Mouse (Mus musculus): ENCODE data around the gene Emid1. TPM values are rescaled to one million over a fixed set of nuclear protein-coding genes. Genes with fewer than 3 reads are reported as not detected.

Gene Emid1
- polyA plus RNA-seq (2015; fragmentation: Nextera tagmentation; extraction: Ambion mirVana) = 28.9 and 29.1 TPM in 2 replicates

- peaks cover 25% of the 10 kb centered on the region for H3K27me3 ChIP-seq
- peak within 1 kb of the TSS; percentile 66 for H3K4me3 ChIP-seq
- peak within 1 kb of the TSS; percentile 80 for H3K9ac ChIP-seq
- WGBS = under 1% methylated on average over 39 of the region's 53 CpGs
- ATAC-seq (ENCODE audit: low FRiP score, low read depth) = peak; percentile 66
- no peaks in the 10 kb centered on the region for H3K9me3 ChIP-seq
- H3K4me1 ChIP-seq = peaks cover 37% of the 10 kb centered on the region
- H3K4me2 ChIP-seq (replicated peaks) = peak within 1 kb of the TSS; percentile 90
- no peaks in the 10 kb centered on the region for H3K36me3 ChIP-seq
- no peak within 1 kb of the TSS for H3K27ac ChIP-seq
Observed at GRCm38 (mm10) chr11:5151680-5152337, at the start of gene Emid1. Emid1 (minus strand) TSS chr11:5152257.

- WGBS = 85% methylated on average over 2 of the region's 2 CpGs
- Histone ChIP-seq H3K9ac (no peak overlapping the region), H3K27me3 (no peaks in the 10 kb centered on the region), H3K4me1 (no peaks in the 10 kb centered on the region), H3K27ac (no peak overlapping the region), H3K36me3 (peaks cover 59% of the 10 kb centered on the region), H3K4me3 (no peak overlapping the region), H3K9me3 (no peaks in the 10 kb centered on the region), H3K4me2 (replicated peaks) (no peak overlapping the region)
- no peak for ATAC-seq (ENCODE audit: low FRiP score, low read depth)
Observed at GRCm38 (mm10) chr11:5199879-5200278, 47.8 kb upstream of the Emid1 start.

- Histone ChIP-seq H3K9ac (no peak overlapping the region), H3K36me3 (peaks cover 66% of the 10 kb centered on the region), H3K27me3 (no peaks in the 10 kb centered on the region), H3K4me1 (0 out of 2 replicates have a peak, but pooled peaks cover 2% of the 10 kb centered on the region), H3K4me3 (no peak overlapping the region), H3K27ac (no peak overlapping the region), H3K4me2 (replicated peaks) (no peak overlapping the region), H3K9me3 (no peaks in the 10 kb centered on the region)
- no peak for ATAC-seq (ENCODE audit: low FRiP score, low read depth)
- 88% methylated on average over 5 of the region's 5 CpGs for WGBS
Observed at GRCm38 (mm10) chr11:5197068-5197467, 45.0 kb upstream of the Emid1 start.

GRCm38 (mm10) chr11:5196583-5196982 lies 44.5 kb upstream of the Emid1 start:
- peaks cover 64% of the 10 kb centered on the region for H3K36me3 ChIP-seq
- H3K4me1 ChIP-seq = 0 out of 2 replicates have a peak, but pooled peaks cover 5% of the 10 kb centered on the region
- no peak overlapping the region for H3K9ac ChIP-seq
- no peaks in the 10 kb centered on the region for H3K27me3 ChIP-seq
- WGBS = 84% methylated on average over 7 of the region's 7 CpGs
- no peak overlapping the region for H3K4me3 ChIP-seq
- no peaks in the 10 kb centered on the region for H3K9me3 ChIP-seq
- H3K27ac ChIP-seq = no peak overlapping the region
- ATAC-seq (ENCODE audit: low FRiP score, low read depth) = no peak
- H3K4me2 ChIP-seq (replicated peaks) = no peak overlapping the region

GRCm38 (mm10) chr11:5193576-5193881 lies 41.5 kb upstream of the Emid1 start:
- ATAC-seq (ENCODE audit: low FRiP score, low read depth) = no peak
- peaks cover 51% of the 10 kb centered on the region for H3K36me3 ChIP-seq
- H3K4me2 ChIP-seq (replicated peaks) = no peak overlapping the region
- H3K27ac ChIP-seq = no peak overlapping the region; the same call in 1 of the 2 replicates
- H3K27me3 ChIP-seq = no peaks in the 10 kb centered on the region
- no peaks in the 10 kb centered on the region for H3K9me3 ChIP-seq
- no peak overlapping the region for H3K9ac ChIP-seq
- WGBS = 80% methylated on average over 1 of the region's 1 CpGs
- H3K4me3 ChIP-seq = no peak overlapping the region
- H3K4me1 ChIP-seq = peaks cover 17% of the 10 kb centered on the region; the same call in 1 of the 2 replicates

- Histone ChIP-seq H3K4me3 (no peak overlapping the region), H3K27ac (peak overlapping the region; percentile 28; the same call in 1 of the 2 replicates), H3K9me3 (no peaks in the 10 kb centered on the region), H3K4me1 (peaks cover 17% of the 10 kb centered on the region; the same call in 1 of the 2 replicates), H3K27me3 (no peaks in the 10 kb centered on the region), H3K4me2 (replicated peaks) (no peak overlapping the region), H3K36me3 (peaks cover 45% of the 10 kb centered on the region), H3K9ac (no peak overlapping the region; the same call in 1 of the 2 replicates)
- 71% methylated on average over 8 of the region's 8 CpGs for WGBS
- ATAC-seq (ENCODE audit: low FRiP score, low read depth) = peak; percentile 32; the same call in 1 of the 2 replicates
Observed at GRCm38 (mm10) chr11:5192840-5193575, 41.0 kb upstream of the Emid1 start.

- Histone ChIP-seq H3K4me1 (peaks cover 17% of the 10 kb centered on the region; the same call in 1 of the 2 replicates), H3K9ac (no peak overlapping the region; the same call in 1 of the 2 replicates), H3K4me2 (replicated peaks) (no peak overlapping the region), H3K27me3 (no peaks in the 10 kb centered on the region), H3K27ac (0 out of 2 replicates have a peak overlapping the region, but pooled peaks have one; percentile 22), H3K36me3 (peaks cover 36% of the 10 kb centered on the region), H3K9me3 (no peaks in the 10 kb centered on the region), H3K4me3 (no peak overlapping the region)
- WGBS = 45% methylated on average over 9 of the region's 9 CpGs
- ATAC-seq (ENCODE audit: low FRiP score, low read depth) = 0 out of 2 replicates have a peak, but pooled peaks have one; percentile 30
Observed at GRCm38 (mm10) chr11:5192084-5192516, 40.0 kb upstream of the Emid1 start.

GRCm38 (mm10) chr11:5189239-5189933 lies 37.3 kb upstream of the Emid1 start:
- WGBS = 68% methylated on average over 9 of the region's 9 CpGs

GRCm38 (mm10) chr11:5188170-5188569 lies 36.1 kb upstream of the Emid1 start:
- no peak overlapping the region for H3K27ac ChIP-seq
- ATAC-seq (ENCODE audit: low FRiP score, low read depth) = no peak
- no peak overlapping the region for H3K9ac ChIP-seq
- H3K9me3 ChIP-seq = no peaks in the 10 kb centered on the region
- H3K4me3 ChIP-seq = no peak overlapping the region
- H3K4me1 ChIP-seq = peaks cover 36% of the 10 kb centered on the region
- H3K36me3 ChIP-seq = peaks cover 15% of the 10 kb centered on the region
- no peaks in the 10 kb centered on the region for H3K27me3 ChIP-seq
- 86% methylated on average over 4 of the region's 4 CpGs for WGBS
- no peak overlapping the region for H3K4me2 ChIP-seq (replicated peaks)

More at GRCm38 (mm10) chr11:5189239-5189933, 37.3 kb upstream of the Emid1 start:
- Histone ChIP-seq H3K9me3 (no peaks in the 10 kb centered on the region), H3K27me3 (no peaks in the 10 kb centered on the region), H3K9ac (no peak overlapping the region), H3K4me2 (replicated peaks) (no peak overlapping the region), H3K27ac (no peak overlapping the region), H3K4me1 (peaks cover 28% of the 10 kb centered on the region), H3K4me3 (no peak overlapping the region), H3K36me3 (peaks cover 24% of the 10 kb centered on the region)
- no peak for ATAC-seq (ENCODE audit: low FRiP score, low read depth)

- H3K9ac ChIP-seq = no peak overlapping the region
- H3K36me3 ChIP-seq = no peaks in the 10 kb centered on the region
- no peaks in the 10 kb centered on the region for H3K9me3 ChIP-seq
- peaks cover 31% of the 10 kb centered on the region for H3K4me1 ChIP-seq
- WGBS = 79% methylated on average over 9 of the region's 9 CpGs
- H3K27ac ChIP-seq = 0 out of 2 replicates have a peak overlapping the region, but pooled peaks have one; percentile 81
- ATAC-seq (ENCODE audit: low FRiP score, low read depth) = peak; percentile 35; the same call in 1 of the 2 replicates
- no peak overlapping the region for H3K4me2 ChIP-seq (replicated peaks)
- no peak overlapping the region for H3K4me3 ChIP-seq
- no peaks in the 10 kb centered on the region for H3K27me3 ChIP-seq
Observed at GRCm38 (mm10) chr11:5184832-5185231, 32.8 kb upstream of the Emid1 start.

GRCm38 (mm10) chr11:5184250-5184649 lies 32.2 kb upstream of the Emid1 start:
- Histone ChIP-seq H3K36me3 (no peaks in the 10 kb centered on the region), H3K27ac (peak overlapping the region; percentile 81), H3K4me3 (no peak overlapping the region), H3K9ac (no peak overlapping the region), H3K4me1 (peaks cover 28% of the 10 kb centered on the region), H3K27me3 (no peaks in the 10 kb centered on the region), H3K4me2 (replicated peaks) (peak overlapping the region; percentile 41), H3K9me3 (no peaks in the 10 kb centered on the region)
- peak; percentile 72 for ATAC-seq (ENCODE audit: low FRiP score, low read depth)
- 14% methylated on average over 9 of the region's 9 CpGs for WGBS

- no peak overlapping the region for H3K27ac ChIP-seq
- no peaks in the 10 kb centered on the region for H3K9me3 ChIP-seq
- H3K27me3 ChIP-seq = no peaks in the 10 kb centered on the region
- peaks cover 24% of the 10 kb centered on the region for H3K4me1 ChIP-seq
- H3K36me3 ChIP-seq = no peaks in the 10 kb centered on the region
- no peak overlapping the region for H3K9ac ChIP-seq
- no peak overlapping the region for H3K4me3 ChIP-seq
- H3K4me2 ChIP-seq (replicated peaks) = no peak overlapping the region
- 68% methylated on average over 4 of the region's 4 CpGs for WGBS
- ATAC-seq (ENCODE audit: low FRiP score, low read depth) = no peak
Observed at GRCm38 (mm10) chr11:5182870-5183269, 30.8 kb upstream of the Emid1 start.
